Comparison of ENCODE assay signal across 8 mouse cellular contexts in the genomic region with DNA sequence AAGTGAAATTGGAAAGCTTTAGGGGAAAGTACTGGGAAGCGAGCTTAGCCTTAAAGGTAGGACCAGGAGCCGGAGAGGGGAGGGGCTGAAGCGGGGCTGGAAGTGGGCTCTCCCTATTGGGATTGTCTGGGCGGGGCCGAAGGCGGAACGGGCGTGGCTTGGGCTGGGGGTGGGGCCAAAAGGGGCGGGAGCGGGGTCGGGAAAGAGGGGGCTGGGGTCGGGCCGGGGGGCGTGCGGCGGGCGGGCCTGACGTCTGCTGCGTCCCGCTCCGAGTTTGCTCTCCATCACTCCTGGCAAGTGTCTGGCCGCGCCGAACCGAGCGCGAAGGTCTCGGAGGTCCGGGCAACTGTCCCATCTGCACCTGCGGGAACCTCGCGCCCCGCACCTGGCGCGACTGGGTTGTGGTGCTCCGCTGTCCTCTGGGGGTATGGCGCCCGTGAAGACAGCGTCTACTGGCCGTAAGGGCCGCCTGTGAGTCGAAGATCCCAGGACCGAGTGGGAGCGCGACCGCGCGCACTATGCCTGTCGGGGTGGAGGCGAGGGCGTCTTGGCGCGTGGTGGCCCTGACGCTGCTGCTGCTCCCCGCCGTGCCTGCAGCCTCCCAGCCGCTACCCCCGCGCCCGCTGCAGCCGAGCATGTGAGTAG. TPM values are rescaled to one million over a fixed set of nuclear protein-coding genes. Genes with fewer than 3 reads are reported as not detected.
DNase-seq lines count a peak whose midpoint lies in the region; ATAC-seq and TF ChIP-seq lines count a peak whose summit lies in the region.

Gene Megf6 (plus strand): TSS at position 225 of the 645 bp plus-strand sequence.

- H3K4me1 ChIP-seq in embryonic facial prominence, embryonic 12.5 days: peaks cover 40% of the 10 kb centered on the region
- H3K4me1 ChIP-seq in hindbrain, embryonic 13.5 days (replicated peaks): peaks cover 34% of the 10 kb centered on the region
- no peaks in the 10 kb centered on the region for H3K4me1 ChIP-seq in liver, embryonic 16.5 days (ENCODE audit: control insufficient read depth, low read depth, low read length)
- peaks cover 18% of the 10 kb centered on the region for H3K4me1 ChIP-seq in olfactory bulb, adult 2 months (ENCODE audit: control insufficient read depth, insufficient read depth, low read length)

- H3K4me3 ChIP-seq in embryonic facial prominence, embryonic 12.5 days: peak within 1 kb of the TSS; percentile 65
- peak within 1 kb of the TSS; percentile 56 for H3K4me3 ChIP-seq in hindbrain, embryonic 13.5 days
- peak within 1 kb of the TSS; percentile 46 for H3K4me3 ChIP-seq in liver, embryonic 16.5 days (ENCODE audit: low read depth, low read length)
- peak within 1 kb of the TSS; percentile 34 for H3K4me3 ChIP-seq in olfactory bulb, adult 2 months (ENCODE audit: insufficient read depth, low read depth, low read length)

- no peak for DNase-seq in layer of hippocampus, postnatal 10 days (ENCODE audit: low spot score in 2 of 2)
- no peak for DNase-seq in layer of hippocampus, adult 11-12 months (ENCODE audit: low spot score)
- no peak for DNase-seq in MN1 (ENCODE audit: low spot score)
- no peak for DNase-seq in gastrocnemius, adult 18-20 months (ENCODE audit: low spot score)

- H3K27ac ChIP-seq in embryonic facial prominence, embryonic 12.5 days: peak within 1 kb of the TSS; percentile 75
- H3K27ac ChIP-seq in hindbrain, embryonic 13.5 days: peak within 1 kb of the TSS; percentile 8; the same call in 1 of the 2 replicates
- H3K27ac ChIP-seq in liver, embryonic 16.5 days (ENCODE audit: low read length): no peak within 1 kb of the TSS
- H3K27ac ChIP-seq in olfactory bulb, adult 2 months (ENCODE audit: insufficient read depth, low read depth, low read length): no peak within 1 kb of the TSS

- TF ChIP-seq POLR2A in olfactory bulb, adult 2 months (IDR thresholded peaks at IDR 0.05; ENCODE audit: insufficient read depth, low read depth, low read length): no peak

- H3K27me3 ChIP-seq in embryonic facial prominence, embryonic 12.5 days: peaks cover 27% of the 10 kb centered on the region
- peaks cover 54% of the 10 kb centered on the region for H3K27me3 ChIP-seq in hindbrain, embryonic 13.5 days
- peaks cover 56% of the 10 kb centered on the region for H3K27me3 ChIP-seq in liver, embryonic 16.5 days (ENCODE audit: control insufficient read depth, insufficient read depth, low read depth, low read length)

- H3K36me3 ChIP-seq in embryonic facial prominence, embryonic 12.5 days: no peaks in the 10 kb centered on the region
- no peaks in the 10 kb centered on the region for H3K36me3 ChIP-seq in hindbrain, embryonic 13.5 days
- H3K36me3 ChIP-seq in liver, embryonic 16.5 days (ENCODE audit: control insufficient read depth, insufficient read depth): no peaks in the 10 kb centered on the region

- TF ChIP-seq CTCF in olfactory bulb, adult 2 months (IDR thresholded peaks at IDR 0.05; ENCODE audit: insufficient read depth, low read depth, low read length): no peak

- WGBS in embryonic facial prominence, embryonic 12.5 days: under 1% methylated on average over 53 of the region's 61 CpGs
- WGBS in hindbrain, embryonic 13.5 days: under 1% methylated on average over 57 of the region's 61 CpGs
- 1% methylated on average over 59 of the region's 61 CpGs for WGBS in liver, embryonic 16.5 days (ENCODE audit: insufficient replicate concordance)
- under 1% methylated on average over 54 of the region's 61 CpGs for WGBS in olfactory bulb, adult 2 months

- peak; percentile 65 for ATAC-seq in embryonic facial prominence, embryonic 12.5 days (ENCODE audit: insufficient number of reproducible peaks, insufficient read depth, low FRiP score, low TSS enrichment)
- peak; percentile 53 for ATAC-seq in hindbrain, embryonic 13.5 days (ENCODE audit: low FRiP score)
- ATAC-seq in liver, embryonic 16.5 days (ENCODE audit: low read depth): 0 out of 2 replicates have a peak, but pooled peaks have one; percentile 37

- H3K9me3 ChIP-seq in embryonic facial prominence, embryonic 12.5 days: no peaks in the 10 kb centered on the region
- no peaks in the 10 kb centered on the region for H3K9me3 ChIP-seq in hindbrain, embryonic 13.5 days
- no peaks in the 10 kb centered on the region for H3K9me3 ChIP-seq in liver, embryonic 16.5 days (replicated peaks; ENCODE audit: control insufficient read depth, low read length)

- H3K4me2 ChIP-seq in embryonic facial prominence, embryonic 12.5 days (replicated peaks): peak within 1 kb of the TSS; percentile 93
- peak within 1 kb of the TSS; percentile 97 for H3K4me2 ChIP-seq in hindbrain, embryonic 13.5 days
- peak within 1 kb of the TSS; percentile 53 for H3K4me2 ChIP-seq in liver, embryonic 16.5 days (ENCODE audit: low read depth, low read length)

- peak within 1 kb of the TSS; percentile 68 for H3K9ac ChIP-seq in embryonic facial prominence, embryonic 12.5 days
- peak within 1 kb of the TSS; percentile 72 for H3K9ac ChIP-seq in hindbrain, embryonic 13.5 days
- H3K9ac ChIP-seq in liver, embryonic 16.5 days (ENCODE audit: low read depth, low read length): no peak within 1 kb of the TSS

RNA-seq across cellular contexts. Expression of gene Megf6, which starts in this region (rescaled TPM):
- 10 to 100 TPM; 11.4 to 11.6 TPM for total RNA-seq in layer of hippocampus, postnatal 10 days (2021)
- 60.5 and 63.2 TPM in 2 replicates for polyA plus RNA-seq in embryonic facial prominence, embryonic 12.5 days (2016; fragmentation: Nextera tagmentation; extraction: Ambion mirVana)
- polyA plus RNA-seq in hindbrain, embryonic 13.5 days (2015; fragmentation: Nextera tagmentation; extraction: Ambion mirVana): 9.6 and 10.2 TPM in 2 replicates
- 1.7 and 1.9 TPM in 2 replicates for polyA plus RNA-seq in liver, embryonic 16.5 days (2015; fragmentation: Nextera tagmentation; extraction: Ambion mirVana)
- not detected in 2 replicates for polyA plus RNA-seq in olfactory bulb, adult 2 months (2012; ENCODE audit: insufficient read depth, insufficient read length, low replicate concordance, missing spikeins)
- under 1 TPM; 0.25 to 0.40 TPM for total RNA-seq in gastrocnemius, adult 18-20 months (2021)

Comparison
In these comparisons a context has a peak if more than half of its experiments do, and no peak if none do; other contexts are left out.
1. RNA of gene Megf6 (total RNA-seq): 11.4 to 11.6 TPM in layer of hippocampus, postnatal 10 days; 0.25 to 0.40 TPM in gastrocnemius, adult 18-20 months; every median in the first group is over 4 times any median in the second.
2. H3K27ac ChIP-seq: peak in embryonic facial prominence, embryonic 12.5 days (single experiment) and hindbrain, embryonic 13.5 days (single experiment); none in liver, embryonic 16.5 days (single experiment) and olfactory bulb, adult 2 months (single experiment).
3. Peak in every context shown above with its lines, with median percentiles within 50 percentile points of each other: ATAC-seq, H3K4me2 ChIP-seq and H3K4me3 ChIP-seq.